Mouse (Mus musculus) megakaryocyte, embryonic 14.5 days (primary cell): ENCODE data around the gene Cep104. TPM values are rescaled to one million over a fixed set of nuclear protein-coding genes. Genes with fewer than 3 reads are reported as not detected.
A peak's percentile ranks its signal among the peaks of the same experiment; 100 is the strongest.

Source experiments
- H3K27me3 ChIP-seq: replicated peaks from 2 replicates; pipeline ENCODE3; 2012; ENCODE audit warnings: inconsistent platforms
- H3K36me3 ChIP-seq: replicated peaks from 2 replicates; pipeline ENCODE3; 2012; ENCODE audit warnings: low read length, inconsistent platforms, mixed read lengths
- H3K4me1 ChIP-seq: 2 replicates; pipeline ENCODE4 v1.6.1; 2012; ENCODE audit warnings: inconsistent platforms
- H3K4me3 ChIP-seq: replicated peaks from 2 replicates; pipeline ENCODE3; 2012; ENCODE audit warnings: moderate library complexity, mild to moderate bottlenecking, inconsistent platforms
- H3K9me3 ChIP-seq: 2 replicates; pipeline ENCODE4 v1.6.1; 2012; ENCODE audit warnings: inconsistent platforms
- FLI1 ChIP-seq: IDR thresholded peaks from 2 replicates; pipeline ENCODE4 v1.6.1; 2012; ENCODE audit warnings: low read length, inconsistent platforms, mixed read lengths
- GATA1 ChIP-seq: IDR thresholded peaks from 3 replicates; pipeline ENCODE4 v1.6.1; 2012; ENCODE audit warnings: mixed read lengths, low read length, inconsistent platforms, borderline replicate concordance
- polyA plus RNA-seq: library from polyadenylated mRNA; stranded (reverse); fragments of >175 nt; gene quantifications from 2 replicates; pipeline ENCODE4 v1.2.3, GENCODE M21; 2012; ENCODE audit warnings: low replicate concordance; ENCODE audit not compliant: insufficient read depth

Cep104 gene
- 3.8 and 7.3 TPM in 2 replicates for polyA plus RNA-seq

GRCm38 (mm10) chr4:153974431-153975291 is at the start of gene Cep104, which contains the start of gene Dffb:
Gene Cep104 (plus strand): TSS chr4:153975194.
Gene Dffb (minus strand): TSS chr4:153975126.
- H3K9me3 ChIP-seq: no peaks in the 10 kb centered on the region
- H3K4me3 ChIP-seq: peak within 1 kb of the TSS; percentile 100
- H3K4me1 ChIP-seq: peaks cover 48% of the 10 kb centered on the region
- no peaks in the 10 kb centered on the region for H3K27me3 ChIP-seq
- peaks cover 49% of the 10 kb centered on the region for H3K36me3 ChIP-seq
- peak; percentile 51; the same call in 1 of the 2 replicates for TF ChIP-seq FLI1
- TF ChIP-seq GATA1: no peak

- H3K4me1 ChIP-seq: no peaks in the 10 kb centered on the region
- peaks cover 2% of the 10 kb centered on the region for H3K27me3 ChIP-seq
- H3K36me3 ChIP-seq: no peaks in the 10 kb centered on the region
- TF ChIP-seq FLI1 (no peak), GATA1 (no peak)
- no peaks in the 10 kb centered on the region for H3K9me3 ChIP-seq
- H3K4me3 ChIP-seq: no peak overlapping the region
Observed at GRCm38 (mm10) chr4:153928772-153929299, 46.2 kb upstream of the Cep104 start.

- no peaks in the 10 kb centered on the region for H3K36me3 ChIP-seq
- no peaks in the 10 kb centered on the region for H3K9me3 ChIP-seq
- H3K4me1 ChIP-seq: no peaks in the 10 kb centered on the region
- H3K4me3 ChIP-seq: no peak overlapping the region
- no peak for TF ChIP-seq FLI1
- TF ChIP-seq GATA1: no peak
- H3K27me3 ChIP-seq: peaks cover 2% of the 10 kb centered on the region
Observed at GRCm38 (mm10) chr4:153929425-153929824, 45.6 kb upstream of the Cep104 start.

- Histone ChIP-seq H3K4me3 (no peak overlapping the region), H3K36me3 (no peaks in the 10 kb centered on the region), H3K4me1 (no peaks in the 10 kb centered on the region), H3K27me3 (peaks cover 2% of the 10 kb centered on the region), H3K9me3 (no peaks in the 10 kb centered on the region)
- no peak for TF ChIP-seq GATA1
- TF ChIP-seq FLI1: no peak
Observed at GRCm38 (mm10) chr4:153929921-153930320, 45.1 kb upstream of the Cep104 start.

GRCm38 (mm10) chr4:153943243-153943642 is 31.8 kb upstream of the Cep104 start:
- Histone ChIP-seq H3K4me1 (peaks cover 4% of the 10 kb centered on the region), H3K4me3 (no peak overlapping the region), H3K36me3 (no peaks in the 10 kb centered on the region), H3K9me3 (no peaks in the 10 kb centered on the region; the same call in 1 of the 2 replicates), H3K27me3 (peaks cover 64% of the 10 kb centered on the region)
- TF ChIP-seq FLI1: no peak
- no peak for TF ChIP-seq GATA1

- H3K36me3 ChIP-seq: no peaks in the 10 kb centered on the region
- H3K9me3 ChIP-seq: no peaks in the 10 kb centered on the region; the same call in 1 of the 2 replicates
- no peak overlapping the region for H3K4me3 ChIP-seq
- peaks cover 65% of the 10 kb centered on the region for H3K27me3 ChIP-seq
- peaks cover 4% of the 10 kb centered on the region for H3K4me1 ChIP-seq
- TF ChIP-seq FLI1 (no peak), GATA1 (no peak)
Observed at GRCm38 (mm10) chr4:153944261-153944660, 30.7 kb upstream of the Cep104 start.

- H3K9me3 ChIP-seq: no peaks in the 10 kb centered on the region; the same call in 1 of the 2 replicates
- H3K4me3 ChIP-seq: no peak overlapping the region
- H3K4me1 ChIP-seq: no peaks in the 10 kb centered on the region
- H3K27me3 ChIP-seq: peaks cover 69% of the 10 kb centered on the region
- H3K36me3 ChIP-seq: no peaks in the 10 kb centered on the region
- TF ChIP-seq FLI1 (no peak), GATA1 (no peak)
Observed at GRCm38 (mm10) chr4:153945741-153946140, 29.3 kb upstream of the Cep104 start.

GRCm38 (mm10) chr4:153950372-153950771 is 24.6 kb upstream of the Cep104 start:
- H3K4me3 ChIP-seq: no peak overlapping the region
- H3K27me3 ChIP-seq: peaks cover 56% of the 10 kb centered on the region
- H3K36me3 ChIP-seq: no peaks in the 10 kb centered on the region
- no peaks in the 10 kb centered on the region; the same call in 1 of the 2 replicates for H3K9me3 ChIP-seq
- TF ChIP-seq FLI1 (no peak), GATA1 (no peak)
- H3K4me1 ChIP-seq: peaks cover 8% of the 10 kb centered on the region

GRCm38 (mm10) chr4:153951150-153951549 is 23.8 kb upstream of the Cep104 start:
- peaks cover 53% of the 10 kb centered on the region for H3K27me3 ChIP-seq
- TF ChIP-seq FLI1 (no peak), GATA1 (no peak)

GRCm38 (mm10) chr4:153951692-153952091 is 23.3 kb upstream of the Cep104 start:
- H3K9me3 ChIP-seq: no peaks in the 10 kb centered on the region; the same call in 1 of the 2 replicates
- TF ChIP-seq GATA1 (no peak), FLI1 (no peak)
- peaks cover 50% of the 10 kb centered on the region for H3K27me3 ChIP-seq
- no peak overlapping the region for H3K4me3 ChIP-seq
- no peaks in the 10 kb centered on the region for H3K36me3 ChIP-seq
- peaks cover 16% of the 10 kb centered on the region for H3K4me1 ChIP-seq

More at GRCm38 (mm10) chr4:153951150-153951549, 23.8 kb upstream of the Cep104 start:
- no peaks in the 10 kb centered on the region for H3K36me3 ChIP-seq
- H3K4me3 ChIP-seq: no peak overlapping the region
- no peaks in the 10 kb centered on the region; the same call in 1 of the 2 replicates for H3K9me3 ChIP-seq
- peaks cover 11% of the 10 kb centered on the region for H3K4me1 ChIP-seq

- Histone ChIP-seq H3K9me3 (no peaks in the 10 kb centered on the region), H3K27me3 (peaks cover 21% of the 10 kb centered on the region), H3K4me3 (peak overlapping the region; percentile 51), H3K4me1 (peaks cover 44% of the 10 kb centered on the region), H3K36me3 (peaks cover 14% of the 10 kb centered on the region)
- TF ChIP-seq FLI1 (no peak), GATA1 (no peak)
Observed at GRCm38 (mm10) chr4:153955651-153956050, 19.3 kb upstream of the Cep104 start.
